Mouse (Mus musculus): Measurements from ENCODE around the gene Jade3.
"Not testable (repeated sequence)": the region's sequence is repeated elsewhere in the genome, so short reads cannot be mapped to it uniquely, and the experiment has no call there.

The Jade3 gene

GRCm38 (mm10) chrX:20425140-20425838 is at the start of gene Jade3:
Gene Jade3, plus strand, starts transcription at chrX:20425688.
- DNase-seq, result peak; percentile 90

- DNase-seq, result no peak
Observed at GRCm38 (mm10) chrX:20379347-20380014, 46.0 kb upstream of the Jade3 start.

- DNase-seq, result no peak
Observed at GRCm38 (mm10) chrX:20382260-20382659, 43.2 kb upstream of the Jade3 start.

GRCm38 (mm10) chrX:20387006-20387405 is 38.5 kb upstream of the Jade3 start:
- no peak for DNase-seq

- not testable (repeated sequence) for DNase-seq
Observed at GRCm38 (mm10) chrX:20391964-20392363, 33.5 kb upstream of the Jade3 start.

- DNase-seq, result no peak
Observed at GRCm38 (mm10) chrX:20392942-20393341, 32.5 kb upstream of the Jade3 start.

- DNase-seq, result no peak
Observed at GRCm38 (mm10) chrX:20404068-20404467, 21.4 kb upstream of the Jade3 start.

GRCm38 (mm10) chrX:20406909-20407308 is 18.6 kb upstream of the Jade3 start:
- DNase-seq, result no peak

- peak; percentile 20 for DNase-seq
Observed at GRCm38 (mm10) chrX:20407676-20408075, 17.8 kb upstream of the Jade3 start.

GRCm38 (mm10) chrX:20411382-20411781 is 14.1 kb upstream of the Jade3 start:
- DNase-seq, result no peak

GRCm38 (mm10) chrX:20412221-20412620 is 13.3 kb upstream of the Jade3 start:
- DNase-seq, result no peak

GRCm38 (mm10) chrX:20414885-20415622 is 10.4 kb upstream of the Jade3 start:
- DNase-seq, result peak; percentile 55

- DNase-seq, result no peak
Observed at GRCm38 (mm10) chrX:20418461-20418860, 7.0 kb upstream of the Jade3 start.

- no peak for DNase-seq
Observed at GRCm38 (mm10) chrX:20419536-20419935, 6.0 kb upstream of the Jade3 start.

GRCm38 (mm10) chrX:20425839-20426449 is 456 bp downstream of the Jade3 start:
- peak; percentile 40 for DNase-seq

- no peak for DNase-seq
Observed at GRCm38 (mm10) chrX:20483213-20483612, 57.7 kb downstream of the Jade3 start.

GRCm38 (mm10) chrX:20497682-20498081 is 72.2 kb downstream of the Jade3 start:
- no peak for DNase-seq

GRCm38 (mm10) chrX:20520290-20520939 is 94.9 kb downstream of the Jade3 start:
- peak; percentile 8 for DNase-seq

GRCm38 (mm10) chrX:20521578-20521977 is 96.1 kb downstream of the Jade3 start:
- DNase-seq, result no peak

GRCm38 (mm10) chrX:20532621-20533020 is 107.1 kb downstream of the Jade3 start:
- no peak for DNase-seq

- DNase-seq, result no peak
Observed at GRCm38 (mm10) chrX:20543867-20544266, 118.4 kb downstream of the Jade3 start.

GRCm38 (mm10) chrX:20547609-20548008 is 122.1 kb downstream of the Jade3 start:
- DNase-seq, result no peak
